Mouse (Mus musculus): ENCODE results near the gene Zfp292. TPM values are rescaled to one million over a fixed set of nuclear protein-coding genes. Genes with fewer than 3 reads are reported as not detected.

Gene Zfp292
- polyA plus RNA-seq, 1 experiment from 2014 or later = 16.8 TPM

DNA sequence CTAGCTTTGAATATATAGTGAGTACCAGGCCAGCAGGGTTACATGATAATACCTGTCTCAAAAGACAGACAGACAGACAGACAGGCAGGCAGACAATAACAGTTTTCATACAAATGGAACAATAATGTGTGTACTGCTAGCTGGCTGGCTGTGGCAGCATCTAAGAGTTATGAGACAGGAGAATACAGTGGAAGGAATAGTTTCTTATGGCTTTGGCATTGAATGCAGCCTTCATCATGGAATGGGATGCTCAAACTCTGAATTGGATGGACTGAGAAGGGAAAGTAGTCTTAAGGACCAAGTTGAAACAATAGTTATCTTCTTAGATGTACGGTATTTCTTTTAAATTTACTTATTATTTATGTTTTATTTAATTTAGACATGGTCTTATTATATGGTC, 16.6 kb upstream of the Zfp292 start:
- Histone ChIP-seq H3K27me3 (replicated peaks) (no peaks in the 10 kb centered on the region), H3K4me2 (replicated peaks) (no peak overlapping the region), H3K4me3 (replicated peaks) (no peak overlapping the region), H3K27ac (no peak overlapping the region), H3K9me3 (no peaks in the 10 kb centered on the region), H3K9ac (no peak overlapping the region), H3K4me1 (replicated peaks) (no peaks in the 10 kb centered on the region), H3K36me3 (no peaks in the 10 kb centered on the region)
- no peak for ATAC-seq
- WGBS = 83% methylated on average over 1 of the region's 1 CpGs

GRCm38 (mm10) chr4:34898497-34898896, 15.7 kb upstream of the Zfp292 start:
- no peaks in the 10 kb centered on the region for H3K36me3 ChIP-seq
- H3K4me3 ChIP-seq (replicated peaks) = no peak overlapping the region
- no peaks in the 10 kb centered on the region for H3K9me3 ChIP-seq
- H3K27ac ChIP-seq = no peak overlapping the region
- no peak overlapping the region for H3K9ac ChIP-seq
- WGBS = 68% methylated on average over 2 of the region's 2 CpGs
- no peaks in the 10 kb centered on the region for H3K4me1 ChIP-seq (replicated peaks)
- ATAC-seq = no peak
- H3K27me3 ChIP-seq (replicated peaks) = no peaks in the 10 kb centered on the region
- H3K4me2 ChIP-seq (replicated peaks) = no peak overlapping the region

- no peaks in the 10 kb centered on the region for H3K4me1 ChIP-seq (replicated peaks)
- 77% methylated on average over 1 of the region's 1 CpGs for WGBS
- no peaks in the 10 kb centered on the region for H3K36me3 ChIP-seq
- H3K4me3 ChIP-seq (replicated peaks) = no peak within 1 kb of the TSS
- H3K27ac ChIP-seq = no peak within 1 kb of the TSS
- no peaks in the 10 kb centered on the region for H3K27me3 ChIP-seq (replicated peaks)
- H3K9ac ChIP-seq = no peak within 1 kb of the TSS
- no peak within 1 kb of the TSS for H3K4me2 ChIP-seq (replicated peaks)
- H3K9me3 ChIP-seq = no peaks in the 10 kb centered on the region
- ATAC-seq = no peak
Measured at GRCm38 (mm10) chr4:34893479-34893878, 10.7 kb upstream of the Zfp292 start, which contains the start of gene Cga. Gene Cga, plus strand, starts transcription at chr4:34893779.

DNA sequence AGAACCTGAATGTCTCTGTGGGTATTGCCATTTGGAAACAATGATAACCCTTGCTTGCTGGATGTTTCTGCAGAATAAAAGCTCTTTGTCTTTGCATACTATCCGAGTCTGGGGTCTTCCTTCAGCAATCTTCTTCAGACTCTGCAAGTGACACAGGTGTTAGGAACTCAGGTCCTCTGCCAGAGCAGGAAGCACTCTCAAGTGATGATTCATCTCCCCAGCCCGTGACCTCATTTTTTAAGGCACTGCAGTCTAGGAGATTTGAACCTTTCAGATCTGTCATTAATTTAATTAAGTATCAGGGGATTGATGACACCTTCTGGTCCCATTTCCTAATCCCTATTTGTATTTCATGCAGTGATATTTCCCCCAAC, 7.0 kb upstream of the Zfp292 start:
- H3K9ac ChIP-seq = no peak overlapping the region
- no peaks in the 10 kb centered on the region for H3K27me3 ChIP-seq (replicated peaks)
- H3K4me3 ChIP-seq (replicated peaks) = no peak overlapping the region
- H3K9me3 ChIP-seq = no peaks in the 10 kb centered on the region
- no peaks in the 10 kb centered on the region for H3K36me3 ChIP-seq
- 21% methylated on average over 2 of the region's 2 CpGs for WGBS
- ATAC-seq = peak; percentile 24; the same call in 1 of the 2 replicates
- H3K4me2 ChIP-seq (replicated peaks) = no peak overlapping the region
- peaks cover 2% of the 10 kb centered on the region; the same call in 1 of the 2 replicates for H3K4me1 ChIP-seq (replicated peaks)
- H3K27ac ChIP-seq = no peak overlapping the region

DNA sequence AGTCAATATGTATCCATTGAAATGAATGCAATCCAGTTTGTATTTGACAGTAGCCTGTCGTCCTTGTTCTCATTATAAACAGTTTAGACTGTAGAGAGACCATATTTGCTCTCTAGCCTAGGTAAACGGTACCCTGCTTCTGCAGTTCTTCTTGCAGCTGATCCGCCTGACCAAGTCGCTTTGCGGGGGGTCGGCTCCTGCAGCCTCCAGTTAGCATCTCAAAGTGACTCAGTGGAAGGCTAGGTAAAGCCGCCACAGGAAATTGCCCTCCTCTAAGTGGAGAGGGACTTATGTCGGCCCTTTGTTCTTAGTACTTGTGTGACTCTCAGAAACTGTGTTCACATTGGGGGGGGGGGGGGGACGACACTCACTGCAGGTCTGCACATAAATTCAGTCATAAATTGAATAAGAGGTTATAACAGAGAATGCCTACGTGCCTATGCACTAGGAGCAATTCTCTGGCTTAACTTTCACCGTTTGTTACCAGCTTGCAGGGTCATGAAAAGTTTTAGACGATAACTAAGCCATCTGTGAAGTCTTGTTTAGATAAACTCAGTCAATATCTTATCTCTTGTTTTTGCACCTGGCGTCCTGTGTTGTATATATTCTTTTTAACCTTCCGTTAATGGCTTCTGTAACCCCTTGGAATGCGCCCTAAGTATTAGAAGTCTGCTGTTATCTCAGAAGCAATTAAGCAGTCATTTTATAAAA, 6.5 kb upstream of the Zfp292 start:
- H3K4me3 ChIP-seq (replicated peaks) = no peak overlapping the region
- H3K27me3 ChIP-seq (replicated peaks) = no peaks in the 10 kb centered on the region
- H3K4me2 ChIP-seq (replicated peaks) = peak overlapping the region; percentile 24
- H3K9me3 ChIP-seq = no peaks in the 10 kb centered on the region
- 11% methylated on average over 15 of the region's 15 CpGs for WGBS
- H3K9ac ChIP-seq = no peak overlapping the region
- no peak overlapping the region for H3K27ac ChIP-seq
- peaks cover 2% of the 10 kb centered on the region; the same call in 1 of the 2 replicates for H3K4me1 ChIP-seq (replicated peaks)
- H3K36me3 ChIP-seq = no peaks in the 10 kb centered on the region
- peak; percentile 63 for ATAC-seq

- no peaks in the 10 kb centered on the region for H3K36me3 ChIP-seq
- H3K4me3 ChIP-seq (replicated peaks) = peak overlapping the region; percentile 69
- no peaks in the 10 kb centered on the region for H3K27me3 ChIP-seq (replicated peaks)
- no peak for ATAC-seq
- peak overlapping the region; percentile 83 for H3K9ac ChIP-seq
- peak overlapping the region; percentile 98 for H3K27ac ChIP-seq
- H3K9me3 ChIP-seq = no peaks in the 10 kb centered on the region
- H3K4me2 ChIP-seq (replicated peaks) = peak overlapping the region; percentile 75
- 14% methylated on average over 7 of the region's 7 CpGs for WGBS
- peaks cover 2% of the 10 kb centered on the region; the same call in 1 of the 2 replicates for H3K4me1 ChIP-seq (replicated peaks)
Measured at GRCm38 (mm10) chr4:34887295-34887694, 4.5 kb upstream of the Zfp292 start.

DNA sequence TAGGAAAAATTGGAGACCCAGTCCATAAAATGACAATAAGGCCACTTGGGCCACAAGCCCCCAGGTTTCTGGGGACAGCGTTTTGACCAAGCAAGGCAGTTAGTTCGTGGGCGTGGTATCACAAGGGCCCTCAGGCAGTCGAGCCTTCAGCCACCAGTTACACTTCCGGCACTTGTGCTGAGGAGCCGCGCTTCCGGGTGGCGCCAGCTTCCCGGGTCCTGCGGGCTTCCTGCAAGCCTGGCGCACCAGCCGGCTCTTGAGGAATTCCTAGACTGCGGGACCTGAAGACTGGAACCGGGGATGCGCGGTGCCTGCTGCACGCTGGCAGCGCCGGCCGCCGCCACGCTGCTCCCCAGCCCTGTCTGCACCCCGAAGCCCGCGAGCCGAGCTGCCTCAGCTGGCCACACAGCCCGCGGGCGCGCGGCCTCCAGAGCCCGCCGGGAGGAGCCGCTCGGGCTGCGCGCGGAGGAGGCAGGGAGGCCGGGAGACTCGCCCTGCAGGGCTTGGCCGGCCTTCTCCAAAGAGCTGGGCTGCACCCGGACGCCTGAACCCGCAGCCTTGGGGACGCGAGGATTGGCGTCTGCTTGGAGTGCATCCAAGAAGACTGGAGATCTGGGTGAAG, 3.8 kb upstream of the Zfp292 start:
- under 1% methylated on average over 48 of the region's 48 CpGs for WGBS
- H3K27ac ChIP-seq = peak overlapping the region; percentile 98

DNA sequence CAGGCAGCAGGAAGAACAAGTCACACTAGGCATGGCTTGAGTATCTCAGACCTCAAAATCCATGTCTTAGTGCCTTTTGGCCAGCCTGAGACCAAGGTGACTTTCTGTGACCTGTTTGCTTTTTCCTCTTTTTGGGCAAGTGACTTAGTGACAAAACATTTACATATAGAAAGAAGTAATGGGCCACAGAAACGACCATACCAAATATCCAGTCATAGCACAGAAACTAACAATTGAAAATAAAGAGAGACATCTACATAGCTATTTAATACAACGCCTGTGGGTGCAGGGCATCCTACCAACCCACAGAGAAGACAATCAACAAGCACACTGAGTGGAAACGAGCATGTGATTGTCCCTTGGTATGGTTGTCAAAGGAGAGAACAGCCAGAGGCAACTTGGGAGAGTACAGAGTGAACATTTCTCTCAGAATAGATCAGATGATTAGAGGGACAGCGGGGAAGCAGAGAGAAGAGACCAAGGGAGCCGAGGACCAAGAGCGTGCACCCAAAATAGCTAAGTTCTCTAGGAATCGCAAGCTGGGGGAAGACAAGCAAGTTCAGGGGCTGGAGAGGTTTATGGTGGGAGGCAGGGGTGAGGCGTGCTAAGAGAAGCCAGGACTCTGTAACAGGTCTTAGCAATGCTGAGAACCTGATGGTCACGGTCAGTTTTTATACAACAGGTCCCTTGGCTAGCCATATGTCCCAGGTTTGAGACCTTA, 3.0 kb upstream of the Zfp292 start:
- no peaks in the 10 kb centered on the region for H3K27me3 ChIP-seq (replicated peaks)
- H3K4me1 ChIP-seq (replicated peaks) = peaks cover 5% of the 10 kb centered on the region
- no peaks in the 10 kb centered on the region for H3K9me3 ChIP-seq
- peak overlapping the region; percentile 75 for H3K4me2 ChIP-seq (replicated peaks)
- peak overlapping the region; percentile 98; the same call in 1 of the 2 replicates for H3K27ac ChIP-seq
- no peak overlapping the region for H3K9ac ChIP-seq
- peak overlapping the region; percentile 69 for H3K4me3 ChIP-seq (replicated peaks)
- H3K36me3 ChIP-seq = no peaks in the 10 kb centered on the region
- 54% methylated on average over 9 of the region's 9 CpGs for WGBS
- no peak for ATAC-seq

More for the DNA sequence above, 3.8 kb upstream of the Zfp292 start:
- Histone ChIP-seq H3K9me3 (no peaks in the 10 kb centered on the region), H3K4me3 (replicated peaks) (peak overlapping the region; percentile 69), H3K4me1 (replicated peaks) (peaks cover 2% of the 10 kb centered on the region; the same call in 1 of the 2 replicates), H3K27me3 (replicated peaks) (no peaks in the 10 kb centered on the region), H3K4me2 (replicated peaks) (peak overlapping the region; percentile 75), H3K9ac (peak overlapping the region; percentile 83), H3K36me3 (no peaks in the 10 kb centered on the region)
- peak; percentile 81 for ATAC-seq

DNA sequence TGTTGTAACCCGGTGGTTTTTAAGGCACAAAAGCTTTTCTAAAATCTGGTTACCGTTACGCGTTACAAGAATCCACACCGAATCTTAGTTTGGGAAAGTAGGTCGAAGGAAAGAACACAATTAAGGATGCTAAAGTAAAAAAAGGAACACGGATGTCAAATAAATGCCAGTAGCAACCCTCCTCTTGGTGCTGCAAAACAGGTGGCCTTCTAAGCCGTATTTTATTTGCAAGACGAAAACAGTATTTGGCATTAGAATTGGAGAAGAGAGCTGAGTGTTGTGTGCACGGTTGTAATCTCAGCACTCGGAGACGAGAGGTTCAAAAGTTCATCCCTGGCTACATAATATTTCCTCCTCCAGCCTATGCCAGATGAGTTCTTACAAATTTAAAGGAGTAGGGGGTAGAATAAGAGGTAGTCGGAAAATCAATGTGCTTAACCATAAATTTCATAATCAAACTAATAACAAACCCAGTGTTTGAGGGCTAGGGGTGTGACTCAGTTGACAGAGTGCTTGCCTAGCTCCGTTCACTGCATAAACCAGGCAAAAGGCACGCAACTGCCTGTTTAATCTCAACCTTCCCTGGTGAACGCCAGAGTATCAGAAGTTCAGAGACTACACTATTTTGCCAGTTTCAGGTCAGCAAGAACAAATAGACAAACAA, 738 bp upstream of the Zfp292 start:
- Histone ChIP-seq H3K9me3 (no peaks in the 10 kb centered on the region), H3K4me1 (replicated peaks) (peaks cover 5% of the 10 kb centered on the region), H3K36me3 (no peaks in the 10 kb centered on the region), H3K27ac (peak overlapping the region; percentile 99), H3K4me3 (replicated peaks) (peak overlapping the region; percentile 92), H3K27me3 (replicated peaks) (no peaks in the 10 kb centered on the region), H3K9ac (peak overlapping the region; percentile 98), H3K4me2 (replicated peaks) (peak overlapping the region; percentile 82)
- 15% methylated on average over 16 of the region's 16 CpGs for WGBS
- no peak for ATAC-seq

GRCm38 (mm10) chr4:34882291-34882769, 430 bp downstream of the Zfp292 start:
- WGBS = under 1% methylated on average over 51 of the region's 58 CpGs
- ATAC-seq = peak; percentile 71
- H3K9me3 ChIP-seq = no peaks in the 10 kb centered on the region

GRCm38 (mm10) chr4:34881851-34882250, 909 bp downstream of the Zfp292 start:
- H3K4me3 ChIP-seq (replicated peaks) = peak overlapping the region; percentile 92
- H3K4me2 ChIP-seq (replicated peaks) = peak overlapping the region; percentile 82
- peak overlapping the region; percentile 99; the same call in 1 of the 2 replicates for H3K27ac ChIP-seq
- H3K27me3 ChIP-seq (replicated peaks) = no peaks in the 10 kb centered on the region
- H3K9ac ChIP-seq = peak overlapping the region; percentile 98
- H3K9me3 ChIP-seq = no peaks in the 10 kb centered on the region
- ATAC-seq = no peak
- H3K4me1 ChIP-seq (replicated peaks) = peaks cover 5% of the 10 kb centered on the region
- H3K36me3 ChIP-seq = no peaks in the 10 kb centered on the region; the same call in 1 of the 2 replicates
- 10% methylated on average over 4 of the region's 4 CpGs for WGBS

More at GRCm38 (mm10) chr4:34882291-34882769, 430 bp downstream of the Zfp292 start:
- no peaks in the 10 kb centered on the region for H3K27me3 ChIP-seq (replicated peaks)
- H3K4me1 ChIP-seq (replicated peaks) = peaks cover 5% of the 10 kb centered on the region
- peak overlapping the region; percentile 99 for H3K27ac ChIP-seq
- peak overlapping the region; percentile 82 for H3K4me2 ChIP-seq (replicated peaks)
- peak overlapping the region; percentile 98 for H3K9ac ChIP-seq
- no peaks in the 10 kb centered on the region; the same call in 1 of the 2 replicates for H3K36me3 ChIP-seq
- H3K4me3 ChIP-seq (replicated peaks) = peak overlapping the region; percentile 92

Measured in intestine, embryonic 15.5 days (tissue).